Mouse (Mus musculus): ENCODE results near the gene Vash2.

The Vash2 gene

DNA sequence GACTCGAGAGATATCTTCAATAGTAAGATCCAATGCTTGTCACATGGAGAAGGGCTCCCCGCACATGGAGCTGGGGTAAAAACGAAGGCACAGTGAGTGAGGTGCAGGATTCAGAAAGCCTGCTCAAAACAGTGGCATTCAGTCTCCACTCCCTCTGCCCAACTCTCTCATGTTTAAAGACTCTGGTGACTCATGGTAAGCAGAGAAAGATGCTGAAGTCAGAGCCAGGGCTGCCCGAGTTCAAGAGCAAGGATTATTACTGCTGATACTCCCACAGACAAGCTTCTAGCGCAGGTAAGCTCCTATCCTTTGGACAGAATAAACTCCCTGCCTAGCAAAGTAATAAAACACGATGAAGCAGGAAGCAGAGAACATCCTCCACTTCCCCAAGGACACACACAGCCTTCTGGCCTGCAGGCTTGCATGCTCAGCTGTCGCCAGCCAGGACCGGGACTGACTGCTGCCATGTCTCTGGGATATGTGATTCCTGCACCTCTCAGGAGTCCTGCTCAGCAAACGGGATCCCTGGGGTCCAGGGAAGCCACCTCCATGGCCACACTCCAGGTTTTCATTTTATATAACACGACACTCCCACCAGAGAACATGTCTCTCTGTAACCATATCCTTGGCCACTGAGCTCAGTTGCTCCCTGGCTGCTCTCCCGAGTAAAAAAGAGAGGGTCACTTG, 2.1 kb downstream of the Vash2 start:
- DNase-seq (ENCODE audit: low spot score): no peak

DNA sequence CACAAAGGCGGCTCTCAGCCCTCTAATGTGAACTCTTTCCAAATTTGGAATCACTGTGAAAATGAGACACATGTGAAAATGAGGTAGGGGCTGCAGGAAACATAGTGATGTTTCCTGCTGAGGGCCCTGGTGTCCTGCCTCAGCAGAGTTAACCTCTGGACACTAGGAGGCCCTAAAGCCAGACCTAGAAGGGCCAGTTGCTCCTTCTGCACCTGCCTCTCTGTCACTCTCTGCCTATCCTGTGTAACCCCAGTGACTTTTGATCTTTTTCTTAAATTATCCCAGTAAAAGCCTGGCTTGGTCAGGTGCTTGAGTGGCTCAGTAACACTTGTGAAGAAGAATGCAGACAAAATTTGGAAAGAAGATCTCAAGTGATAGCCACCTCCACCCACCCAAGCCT, 4.3 kb downstream of the Vash2 start:
- DNase-seq (ENCODE audit: low spot score): no peak

DNA sequence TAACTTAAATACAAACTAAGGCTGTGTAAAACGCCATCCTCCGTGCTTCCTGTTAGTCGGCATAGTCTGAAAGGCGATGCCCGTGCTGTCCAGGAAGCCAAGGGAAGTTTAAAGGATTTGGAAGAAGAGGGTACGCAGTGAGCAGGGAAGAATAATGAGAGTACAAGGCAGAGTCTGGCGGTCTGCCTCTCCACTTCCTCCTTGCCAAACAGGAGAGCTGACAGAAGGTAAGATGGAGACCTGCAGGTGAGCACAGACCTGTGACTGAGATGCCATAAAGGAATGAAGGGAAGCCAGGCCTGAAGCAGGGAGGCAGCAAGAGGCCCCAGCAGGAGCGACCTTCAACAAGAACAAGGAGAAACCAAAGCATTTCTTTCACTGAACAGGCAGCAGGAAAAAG, 4.9 kb downstream of the Vash2 start:
- DNase-seq (ENCODE audit: low spot score): no peak

DNA sequence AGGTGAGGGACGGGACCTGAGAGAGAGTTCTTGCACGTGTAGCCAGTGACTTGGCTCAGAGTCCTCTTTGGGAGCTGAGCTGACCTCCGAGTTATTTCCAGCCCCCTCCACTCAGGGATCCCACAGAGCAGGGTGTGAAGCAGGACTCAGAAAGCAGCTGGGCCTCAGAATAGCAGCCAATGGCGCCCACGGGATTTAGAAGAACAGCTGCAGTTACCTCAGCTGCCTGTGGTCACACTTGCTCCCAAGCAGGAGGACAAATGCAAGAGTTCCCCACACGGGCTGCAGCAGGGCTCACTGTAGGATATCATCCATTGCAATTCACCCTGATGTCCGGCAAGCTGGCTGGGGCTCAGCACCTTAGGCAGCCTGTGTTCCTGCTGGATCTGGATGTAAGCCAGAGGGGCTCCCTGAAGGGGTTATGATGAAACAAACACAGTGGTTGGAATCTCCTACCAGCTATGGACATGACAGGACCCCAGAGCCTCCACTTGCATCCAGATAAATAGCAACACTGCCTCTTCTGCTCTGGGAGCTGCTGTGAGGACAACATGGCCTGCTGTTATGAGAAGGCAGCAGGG, 6.4 kb downstream of the Vash2 start:
- no peak for DNase-seq (ENCODE audit: low spot score)

DNA sequence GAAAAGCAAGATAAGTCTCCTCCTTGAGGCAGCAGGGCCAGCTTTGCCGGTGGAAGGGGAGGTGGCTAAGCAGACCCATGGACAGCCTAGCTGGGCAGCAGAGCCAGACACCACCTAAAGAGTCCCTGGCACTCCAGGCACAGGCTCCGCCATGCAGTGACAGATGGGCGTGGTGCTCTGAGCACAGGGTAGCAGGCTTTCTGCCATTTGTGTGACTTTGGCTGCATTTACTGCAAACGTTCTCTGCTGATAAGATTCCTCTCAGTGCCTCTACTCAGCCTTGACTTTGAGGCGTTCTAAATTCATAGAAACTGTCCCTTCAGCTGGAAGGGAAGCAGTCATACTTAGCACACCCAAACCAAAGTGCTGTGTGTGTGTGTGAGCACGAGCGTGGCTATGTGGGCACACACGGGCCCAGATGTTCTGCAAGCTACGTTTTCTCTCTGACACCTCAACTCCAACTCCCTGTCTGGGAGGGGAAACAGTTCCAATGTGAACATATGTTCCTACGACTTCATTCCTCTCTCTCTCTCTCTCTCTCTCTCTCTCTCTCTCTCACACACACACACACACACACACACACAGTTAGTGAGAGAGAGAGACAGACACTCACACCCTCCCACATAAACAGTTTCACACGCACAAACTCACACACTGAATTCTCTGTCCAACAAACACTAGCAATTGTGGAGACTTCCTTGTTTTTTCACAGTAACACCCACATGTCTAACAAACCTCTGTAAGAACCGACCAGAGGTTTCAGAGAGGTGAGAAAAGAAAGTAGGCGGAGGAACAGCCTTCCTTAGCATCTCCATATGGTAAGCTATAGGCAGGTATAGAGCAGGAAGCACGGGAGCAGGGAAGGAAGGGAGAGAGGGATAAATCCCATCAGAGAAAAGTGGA, 7.1 kb downstream of the Vash2 start:
- peak; percentile 28 for DNase-seq (ENCODE audit: low spot score)

DNA sequence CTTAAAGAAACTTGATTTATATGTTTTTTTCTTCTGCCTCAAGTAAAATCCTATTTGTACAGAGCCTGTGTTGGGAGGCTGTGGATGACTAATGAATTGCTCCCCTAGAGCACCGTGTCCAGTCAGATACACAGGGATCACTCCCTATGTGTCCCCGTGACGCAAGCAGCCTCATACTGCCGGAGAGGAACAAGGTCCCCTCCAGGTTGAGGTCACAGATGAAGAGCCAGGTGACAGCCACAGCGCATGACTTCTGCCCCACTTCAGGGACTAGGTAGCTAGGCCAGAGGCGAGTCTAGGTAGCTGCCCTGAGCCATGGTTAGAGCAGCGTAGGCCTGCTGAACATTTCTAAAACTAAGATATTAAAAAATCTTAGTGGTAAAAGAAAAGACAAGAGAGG, 11.1 kb downstream of the Vash2 start:
- DNase-seq (ENCODE audit: low spot score): no peak

DNA sequence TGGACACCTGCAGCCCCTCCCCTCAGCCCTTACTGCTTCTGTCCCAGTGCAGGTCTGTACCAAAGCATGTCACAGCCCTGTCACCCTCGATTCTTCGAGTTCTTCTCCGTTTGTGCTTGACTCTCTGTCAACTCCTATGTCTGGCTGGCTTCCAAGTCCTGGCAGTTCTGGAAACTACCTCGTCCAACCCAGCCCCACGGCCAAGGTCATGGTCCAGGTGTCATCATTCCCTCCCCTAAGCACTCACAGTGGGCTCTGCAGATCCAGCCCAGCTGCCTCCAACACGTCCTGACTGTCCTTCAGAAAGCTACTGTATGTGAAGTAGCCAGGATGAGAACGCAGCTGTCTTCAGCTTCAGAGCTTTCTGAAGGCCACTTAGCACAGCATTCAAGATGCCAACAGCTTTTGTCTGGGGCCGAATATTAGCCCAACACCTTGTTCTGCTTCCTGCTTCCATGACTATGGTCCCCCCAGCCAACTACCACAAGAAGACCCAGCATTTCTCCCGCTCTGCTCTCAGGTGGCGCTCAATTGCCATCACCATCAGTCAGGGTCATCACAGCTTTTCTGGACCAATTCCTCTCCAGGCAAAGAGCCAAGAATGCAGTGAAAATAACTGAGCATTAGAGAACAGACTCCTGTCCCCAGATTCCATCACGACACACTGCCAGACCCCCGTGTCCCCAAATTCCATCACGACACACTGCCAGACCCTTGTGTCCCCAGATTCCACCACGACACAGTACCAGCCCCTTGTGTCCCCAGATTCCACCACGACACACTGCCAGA, 13.9 kb downstream of the Vash2 start:
- DNase-seq (ENCODE audit: low spot score): no peak

DNA sequence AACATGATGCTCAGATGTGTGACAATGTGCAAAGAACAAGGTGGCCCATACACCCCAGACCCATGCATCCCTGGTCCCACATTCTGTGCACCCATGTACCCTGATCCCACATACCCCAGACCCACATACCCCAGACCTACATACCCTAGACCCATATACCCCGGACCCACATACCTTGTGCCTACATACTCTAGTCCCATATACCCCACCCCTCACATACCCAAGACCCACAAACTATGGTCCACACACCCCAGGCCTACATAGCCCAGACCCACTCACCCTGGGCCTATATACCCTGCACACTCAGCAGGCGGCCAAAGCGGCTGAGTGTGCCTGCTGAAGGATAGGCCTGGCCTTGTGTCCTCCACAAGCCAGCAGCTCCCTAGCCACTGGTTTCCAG, 16.3 kb downstream of the Vash2 start:
- no peak for DNase-seq (ENCODE audit: low spot score)

DNA sequence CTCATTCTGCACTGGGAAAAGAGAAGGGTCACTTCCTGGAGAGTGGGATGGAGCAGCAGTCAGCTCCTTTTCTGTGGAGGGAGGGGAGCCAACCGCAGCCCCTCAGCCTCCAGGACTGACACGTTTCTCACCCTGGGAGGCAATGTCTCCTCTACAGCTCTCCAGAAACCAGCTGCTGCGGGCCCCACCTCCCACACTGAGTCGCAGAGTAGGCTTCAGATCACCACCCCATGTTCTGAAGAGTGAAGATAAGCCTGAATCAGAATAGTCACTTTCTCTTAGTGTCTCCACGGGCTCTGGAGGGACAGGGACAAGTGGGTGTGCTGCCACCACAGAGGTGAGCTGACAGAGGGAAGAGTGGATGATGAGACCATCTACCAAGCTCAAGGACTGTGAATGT, 20.3 kb downstream of the Vash2 start:
- no peak for DNase-seq (ENCODE audit: low spot score)

DNA sequence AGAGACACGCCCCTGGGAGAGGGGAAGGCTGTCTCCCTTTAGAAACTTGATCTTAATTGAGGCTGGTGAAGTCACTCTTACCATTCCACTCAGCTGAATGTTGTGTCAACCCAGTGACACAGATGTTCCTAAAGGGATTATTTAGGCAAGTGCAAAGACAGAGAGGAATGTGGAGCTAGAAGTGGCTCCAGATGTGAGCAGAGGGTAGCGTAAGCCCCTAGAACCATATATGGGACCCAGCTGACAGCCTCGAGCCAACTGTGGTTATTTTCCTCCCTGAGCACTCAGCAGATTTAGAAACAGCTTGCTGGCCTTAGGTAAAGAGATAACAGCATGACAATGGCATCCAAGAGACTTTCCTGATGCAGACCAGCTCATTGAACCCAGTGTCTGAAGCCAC, 26.1 kb downstream of the Vash2 start:
- no peak for DNase-seq (ENCODE audit: low spot score)

DNA sequence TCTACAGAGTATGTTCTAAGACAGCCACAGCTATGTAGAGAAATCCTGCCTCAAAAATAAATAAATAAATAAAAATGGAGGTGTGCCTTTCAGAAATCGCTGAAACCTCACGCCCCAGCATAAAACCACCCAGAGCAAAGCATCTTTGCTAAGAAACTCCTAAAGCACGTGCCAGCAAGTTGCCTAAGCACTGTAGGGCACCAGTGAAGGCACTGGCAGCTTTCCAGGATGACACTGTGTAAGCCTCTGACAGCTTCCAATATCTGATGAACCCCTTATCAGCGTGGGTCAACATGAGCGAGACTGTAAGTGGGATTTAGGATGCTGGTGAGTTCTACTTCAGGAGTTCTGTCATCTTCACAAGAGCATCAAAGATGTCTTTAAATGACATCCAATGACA, 28.1 kb downstream of the Vash2 start:
- DNase-seq (ENCODE audit: low spot score): no peak

DNA sequence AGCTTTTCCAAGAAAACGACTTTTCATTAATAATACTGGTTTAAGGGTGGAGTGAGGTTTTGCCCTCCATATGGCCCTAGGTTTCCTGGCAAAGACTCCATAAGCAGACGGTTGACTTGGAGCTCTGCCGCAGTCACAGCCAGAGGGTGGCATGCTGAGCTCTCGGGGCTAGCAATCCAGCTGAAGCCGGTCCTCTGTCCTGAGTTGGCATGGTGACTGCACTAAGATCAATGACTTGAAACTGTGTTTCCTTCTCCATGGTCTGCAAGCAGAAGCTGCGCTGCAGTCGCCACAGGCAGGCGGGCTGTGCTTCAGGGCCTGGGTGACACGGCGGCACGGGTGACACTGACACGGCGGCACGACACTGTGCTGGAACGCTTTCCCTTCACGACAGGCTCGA, 30.2 kb downstream of the Vash2 start:
- no peak for DNase-seq (ENCODE audit: low spot score)

DNA sequence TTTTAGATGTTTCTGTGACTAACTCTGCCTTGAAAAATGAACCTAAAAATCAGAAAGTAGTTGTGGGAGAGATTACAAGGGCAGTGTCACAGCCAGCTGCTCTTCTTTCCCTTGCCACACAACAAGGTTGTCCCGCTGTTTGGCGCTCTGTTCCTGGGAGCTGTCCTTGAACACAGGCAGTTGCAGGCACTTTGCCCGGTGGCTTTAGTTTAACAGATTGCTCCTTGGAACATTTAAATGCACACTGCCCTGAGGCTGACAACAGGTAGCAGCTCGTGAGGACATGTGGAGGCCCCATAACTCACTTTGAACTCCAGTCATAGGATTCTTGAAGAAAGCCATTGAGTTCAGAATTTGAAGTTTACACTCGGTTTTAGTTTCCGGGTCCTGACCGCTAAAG, 30.7 kb downstream of the Vash2 start:
- DNase-seq (ENCODE audit: low spot score): no peak

DNA sequence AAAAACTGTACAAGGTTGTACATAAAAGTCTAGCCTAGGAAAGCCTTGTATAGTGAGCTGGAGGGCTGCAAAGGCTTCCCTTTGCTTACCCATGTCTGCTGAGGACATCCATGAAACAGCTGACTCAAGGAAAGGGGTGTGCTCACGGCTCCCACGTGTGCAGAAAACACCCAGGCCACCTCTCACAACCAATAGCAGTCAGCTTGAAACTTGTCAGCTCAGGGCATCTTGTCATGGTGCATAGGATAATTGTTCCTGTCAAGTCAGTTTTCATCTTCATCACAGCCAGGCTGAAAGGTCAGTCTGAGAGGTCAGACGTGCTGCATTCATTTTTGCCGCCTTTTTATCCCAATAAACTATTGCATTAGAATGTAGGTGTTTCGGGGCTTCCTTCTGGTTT, 31.1 kb downstream of the Vash2 start:
- DNase-seq (ENCODE audit: low spot score): no peak

DNA sequence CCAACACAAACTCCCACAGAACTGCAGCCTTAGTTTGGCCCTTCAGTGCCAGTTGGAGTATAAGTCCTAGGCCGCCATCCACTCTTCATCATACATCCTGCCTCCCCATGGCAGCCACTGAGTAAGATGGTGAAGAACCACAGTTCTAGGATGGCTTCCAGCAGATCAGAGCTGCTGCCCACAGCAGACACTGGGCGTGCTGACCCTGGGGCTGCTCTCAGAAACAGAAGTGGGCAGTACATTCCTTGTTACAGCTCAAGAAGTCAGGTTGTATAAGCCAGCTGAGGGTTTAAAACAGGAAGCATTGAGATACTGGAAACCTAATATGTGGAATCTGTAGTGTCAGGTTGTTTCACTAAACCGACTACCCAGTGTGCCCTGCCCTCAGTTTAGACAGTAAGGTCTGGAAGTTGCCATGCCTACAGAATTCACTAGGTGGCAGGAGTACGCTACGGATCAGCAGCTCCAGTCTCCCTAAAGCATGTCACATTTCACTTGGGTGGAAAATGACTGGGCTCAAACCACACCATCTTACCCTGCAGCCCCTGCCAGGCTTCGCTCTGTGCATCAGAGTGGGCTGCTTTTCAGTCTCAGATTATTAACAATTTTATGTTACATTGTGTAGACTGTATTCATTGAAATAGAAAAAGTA, 34.9 kb downstream of the Vash2 start:
- DNase-seq (ENCODE audit: low spot score): peak; percentile 76

DNA sequence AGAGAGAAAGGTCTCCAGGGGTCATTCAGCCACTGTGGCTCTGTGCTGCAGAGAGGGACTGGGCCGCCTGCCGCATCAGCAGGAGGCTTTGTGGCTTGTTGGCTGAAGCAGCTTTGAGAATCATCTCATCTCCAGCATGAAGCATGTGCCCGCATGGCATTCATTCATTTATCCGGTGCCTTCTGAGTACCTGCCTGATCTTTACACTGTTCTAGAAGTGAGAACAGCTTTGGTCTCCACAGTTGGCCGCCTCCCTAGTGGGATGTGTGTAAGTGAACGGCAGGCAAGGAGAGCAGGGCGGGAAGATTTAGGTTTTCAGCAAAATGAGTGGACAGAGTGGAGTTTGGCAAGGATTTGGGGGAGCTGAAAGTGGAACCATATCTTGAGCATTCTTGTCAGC, 39.3 kb downstream of the Vash2 start:
- no peak for DNase-seq (ENCODE audit: low spot score)

DNA sequence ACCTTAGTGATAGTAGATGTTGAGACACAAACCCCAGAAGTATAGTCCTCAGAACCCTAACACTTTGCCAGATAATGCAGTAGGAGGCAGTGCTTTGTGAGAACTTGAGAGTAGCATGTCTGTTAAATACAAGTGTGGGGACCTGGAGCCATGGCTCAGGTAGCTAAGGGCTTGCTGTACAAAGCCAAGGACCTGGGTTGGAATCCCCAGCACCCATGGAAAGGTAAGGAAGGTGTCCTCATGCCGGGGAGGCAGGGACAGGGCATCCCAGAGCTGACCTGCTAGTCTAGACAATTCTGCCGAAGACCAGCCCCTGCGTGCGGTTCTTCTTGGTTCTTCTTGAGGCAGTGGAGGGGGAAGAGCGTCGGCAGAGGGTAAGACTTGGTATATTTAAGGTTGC, 48.9 kb downstream of the Vash2 start:
- no peak for DNase-seq (ENCODE audit: low spot score)

DNA sequence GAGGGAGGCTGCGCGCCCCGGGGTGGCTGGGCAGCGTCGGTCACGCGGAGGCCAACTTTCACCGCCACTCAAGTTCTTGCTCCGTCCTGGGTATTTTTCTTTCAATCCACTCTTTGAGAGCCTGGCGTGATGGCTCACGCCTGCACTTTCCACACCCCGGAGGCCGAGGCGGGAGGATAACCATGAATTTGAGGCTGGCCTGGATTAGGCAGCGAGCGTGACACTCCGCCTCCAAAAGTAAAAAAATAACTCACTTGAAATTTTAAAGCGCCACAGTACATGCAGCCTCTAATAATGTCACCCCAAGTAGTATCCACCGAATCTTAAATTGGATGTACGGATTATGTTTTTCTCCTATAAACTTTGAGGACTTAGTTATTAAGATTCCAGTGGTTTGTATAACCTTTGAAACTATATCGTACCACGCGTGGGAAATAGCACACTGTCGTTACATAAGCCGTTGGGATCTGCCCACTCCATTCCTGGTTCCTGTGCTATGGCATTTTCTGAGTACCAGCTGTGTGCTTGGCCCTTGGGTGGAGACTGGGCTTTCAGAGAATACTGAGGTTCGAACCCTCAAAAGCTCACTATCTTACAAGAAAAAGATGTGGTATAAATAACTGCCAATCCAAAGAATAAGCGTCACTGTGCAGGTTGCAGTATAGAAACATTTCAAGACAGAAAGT, 49.9 kb downstream of the Vash2 start:
- peak; percentile 30 for DNase-seq (ENCODE audit: low spot score)

DNA sequence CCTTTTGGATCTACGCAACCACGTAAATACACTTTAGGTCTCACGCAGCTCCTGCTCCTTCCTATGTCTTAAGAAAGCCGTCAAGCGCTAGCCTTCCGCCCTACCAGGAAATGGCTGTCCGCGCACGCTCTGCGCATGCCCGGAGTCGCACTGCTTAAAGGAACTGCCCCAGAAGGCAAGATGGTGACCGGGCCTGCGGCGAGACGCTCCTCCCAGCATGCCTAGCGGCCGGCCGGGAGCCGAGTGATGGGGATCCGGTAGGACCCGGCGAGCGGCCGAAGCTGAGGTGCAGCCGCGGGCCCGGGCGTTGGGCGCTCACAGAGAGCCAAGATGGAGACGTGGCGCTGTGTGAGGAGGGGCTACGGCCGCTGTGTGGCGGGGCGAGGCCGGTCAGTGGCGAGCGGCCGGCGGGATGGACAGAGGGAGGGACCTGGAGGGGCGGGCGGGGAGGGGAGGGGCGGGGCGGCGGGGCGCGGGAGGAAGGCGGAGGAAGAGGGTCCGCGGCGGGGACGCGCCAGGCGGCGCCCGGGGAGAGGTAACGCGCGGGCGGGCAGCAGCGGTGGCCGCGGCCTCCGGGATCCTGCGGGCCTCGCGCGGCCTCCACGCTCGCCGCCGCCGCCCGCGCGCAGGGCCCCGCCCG, 50.6 kb downstream of the Vash2 start:
- peak; percentile 98 for DNase-seq (ENCODE audit: low spot score)

DNA sequence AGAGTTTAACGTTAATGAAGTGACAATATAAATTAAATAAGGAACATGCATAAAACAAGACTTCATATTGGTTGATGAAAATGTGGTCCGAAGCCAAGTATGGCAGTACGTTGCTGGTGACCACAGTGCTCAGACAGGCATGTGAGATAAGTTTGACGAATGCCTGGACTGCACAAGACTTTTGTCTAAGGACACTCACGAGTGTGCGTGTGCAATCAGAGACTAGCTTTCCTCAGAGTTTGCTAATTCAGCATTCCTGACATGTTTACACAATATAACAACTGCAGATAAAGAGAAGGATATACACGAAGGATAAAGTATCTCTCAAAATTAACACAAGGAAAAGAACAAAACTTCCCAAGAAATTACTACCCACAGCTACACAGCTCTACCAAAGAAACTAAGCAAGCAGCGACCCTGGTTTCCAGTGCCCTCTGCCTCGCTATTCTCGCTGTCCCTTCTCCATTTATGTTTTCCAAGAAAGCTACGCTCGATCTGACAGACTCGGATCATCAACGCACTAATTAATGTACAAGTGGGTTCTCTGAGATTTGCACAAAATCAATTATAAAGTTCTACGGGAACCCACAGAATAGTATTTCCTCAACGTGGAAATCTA, 51.2 kb downstream of the Vash2 start:
- DNase-seq (ENCODE audit: low spot score): no peak

Measured in layer of hippocampus, adult 11-12 months (tissue).